Comparison of ENCODE assay signal across 23 mouse cellular contexts in the genomic region with DNA sequence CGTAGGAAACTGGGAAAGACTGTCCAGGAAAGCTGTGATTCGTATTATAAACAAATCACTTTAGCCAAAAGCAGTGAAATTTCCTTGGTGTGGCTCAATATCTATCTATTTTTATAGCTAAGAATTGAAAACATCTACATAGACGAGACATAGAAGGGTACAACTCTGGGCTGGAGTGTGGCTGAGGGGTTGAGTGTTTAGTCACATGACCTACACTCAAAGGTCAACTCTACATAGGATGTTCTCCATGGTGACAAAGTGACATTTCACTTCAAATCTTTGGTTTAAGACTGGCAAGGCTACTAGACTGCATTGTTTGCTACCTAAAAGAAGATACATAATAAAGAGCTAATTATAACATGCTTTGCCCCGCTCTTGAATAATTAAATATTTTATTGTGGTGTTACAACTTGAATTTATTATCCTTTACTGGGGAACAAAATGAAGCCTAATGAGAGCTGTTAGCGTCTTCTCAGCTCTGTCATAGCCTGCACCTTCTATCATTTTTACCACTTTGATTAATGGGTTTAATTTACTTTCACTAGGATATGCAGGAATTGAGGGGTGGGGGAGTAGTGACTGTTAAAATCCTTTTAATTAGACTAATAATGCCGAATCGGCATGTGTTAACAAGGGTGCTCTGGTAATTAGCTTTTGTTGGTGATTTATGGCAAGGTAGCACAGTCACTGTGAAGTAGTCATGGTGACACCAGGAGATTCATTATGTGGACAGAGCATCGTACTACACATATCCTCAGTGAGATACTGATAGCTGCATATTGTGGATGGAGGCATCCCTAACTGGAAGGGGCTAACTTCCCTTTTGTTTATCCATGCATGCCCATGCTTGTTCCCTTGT. TPM values are rescaled to one million over a fixed set of nuclear protein-coding genes. Genes with fewer than 3 reads are reported as not detected.
DNase-seq lines count a peak whose midpoint lies in the region; ATAC-seq and TF ChIP-seq lines count a peak whose summit lies in the region.
"Had no signal": no experiment of that assay in that cellular context is flagged by ENCODE, and none has a peak within 500 bp of the region (broad histone marks: within the 10 kb centered on the region; RNA-seq: fewer than 3 reads in every experiment).

No protein-coding gene starts in this region.

- no peak overlapping the region for H3K4me2 ChIP-seq in forebrain, embryonic 14.5 days (ENCODE audit: low read length)
- no peak overlapping the region for H3K4me2 ChIP-seq in kidney, embryonic 15.5 days
- no peak overlapping the region for H3K4me2 ChIP-seq in neural tube, embryonic 13.5 days
- H3K4me2 ChIP-seq: embryonic facial prominence, embryonic 13.5 days; intestine, embryonic 15.5 days had no signal

- no peaks in the 10 kb centered on the region for H3K27me3 ChIP-seq in forebrain, embryonic 14.5 days (replicated peaks; ENCODE audit: control insufficient read depth, insufficient read depth, low read length)
- H3K27me3 ChIP-seq in forebrain, embryonic 10.5 days (ENCODE audit: poor library complexity, severe bottlenecking) = no peaks in the 10 kb centered on the region
- no peaks in the 10 kb centered on the region for H3K27me3 ChIP-seq in kidney, embryonic 15.5 days
- no peaks in the 10 kb centered on the region for H3K27me3 ChIP-seq in neural tube, embryonic 13.5 days
- H3K27me3 ChIP-seq: CH12.LX; embryonic facial prominence, embryonic 13.5 days; intestine, embryonic 15.5 days had no signal

- H3K4me3 ChIP-seq in forebrain, embryonic 14.5 days (ENCODE audit: low read depth, low read length) = no peak overlapping the region
- H3K4me3 ChIP-seq in forebrain, embryonic 10.5 days = no peak overlapping the region
- no peak overlapping the region for H3K4me3 ChIP-seq in kidney, embryonic 15.5 days (replicated peaks)
- H3K4me3 ChIP-seq in neural tube, embryonic 13.5 days = no peak overlapping the region
- H3K4me3 ChIP-seq: embryonic facial prominence, embryonic 13.5 days; heart, embryonic 10.5 days; intestine, embryonic 15.5 days had no signal

- H3K27ac ChIP-seq in forebrain, embryonic 14.5 days (ENCODE audit: low read depth, low read length) = no peak overlapping the region
- H3K27ac ChIP-seq in forebrain, embryonic 10.5 days = no peak overlapping the region
- H3K27ac ChIP-seq in kidney, embryonic 15.5 days = no peak overlapping the region
- H3K27ac ChIP-seq in neural tube, embryonic 13.5 days (replicated peaks) = peak overlapping the region; percentile 69
- H3K27ac ChIP-seq: embryonic facial prominence, embryonic 13.5 days; heart, embryonic 10.5 days; intestine, embryonic 15.5 days had no signal

- TF ChIP-seq CTCF in brain, embryonic 14.5 days (IDR thresholded peaks at IDR 0.05; ENCODE audit: borderline replicate concordance, extremely low read depth, insufficient read depth, insufficient read length) = no peak

- H3K9ac ChIP-seq in forebrain, embryonic 14.5 days (ENCODE audit: low read length) = no peak overlapping the region
- no peak overlapping the region for H3K9ac ChIP-seq in kidney, embryonic 15.5 days
- no peak overlapping the region for H3K9ac ChIP-seq in neural tube, embryonic 13.5 days
- H3K9ac ChIP-seq: embryonic facial prominence, embryonic 13.5 days; intestine, embryonic 15.5 days had no signal

- DNase-seq in forebrain, embryonic 14.5 days (ENCODE audit: low spot score) = peak; percentile 38
- DNase-seq in forebrain, embryonic 10.5 days (ENCODE audit: extremely low spot score, low spot score) = no peak
- no peak for DNase-seq in kidney, postnatal 14 days
- peak; percentile 62 for DNase-seq in brain, embryonic 14.5 days (ENCODE audit: low read depth)
- DNase-seq in urinary bladder, adult 18-20 months (ENCODE audit: low spot score in 2 of 2) = no peak
- DNase-seq: adrenal gland, postnatal 10 days; cerebellum, adult 18-20 months; cerebellum, adult 9-11 months; cerebellum, postnatal 36 days; gastrocnemius, postnatal 10 days; heart, adult 18-20 months; heart, postnatal 10 days; heart, postnatal 4 days; kidney, adult 18-20 months had no signal

- H3K9me3 ChIP-seq in forebrain, embryonic 14.5 days (replicated peaks; ENCODE audit: control insufficient read depth, low read length) = no peaks in the 10 kb centered on the region
- H3K9me3 ChIP-seq in forebrain, embryonic 10.5 days = no peaks in the 10 kb centered on the region
- no peaks in the 10 kb centered on the region for H3K9me3 ChIP-seq in kidney, embryonic 15.5 days (replicated peaks)
- H3K9me3 ChIP-seq in neural tube, embryonic 13.5 days = no peaks in the 10 kb centered on the region
- H3K9me3 ChIP-seq: embryonic facial prominence, embryonic 13.5 days; heart, embryonic 10.5 days; intestine, embryonic 15.5 days had no signal

- ATAC-seq in forebrain, embryonic 14.5 days = peak; percentile 50
- ATAC-seq in kidney, embryonic 15.5 days (replicated peaks; ENCODE audit: low FRiP score) = 0 out of 2 replicates have a peak, but pooled peaks have one; percentile 54
- ATAC-seq in neural tube, embryonic 13.5 days (ENCODE audit: low read depth) = peak; percentile 94
- no peak for ATAC-seq in activated CD4-positive, CD25-positive, alpha-beta regulatory T cell, adult 4 months
- ATAC-seq: intestine, embryonic 15.5 days had no signal

- H3K36me3 ChIP-seq in forebrain, embryonic 14.5 days (ENCODE audit: control insufficient read depth, insufficient read depth, low read length) = no peaks in the 10 kb centered on the region
- no peaks in the 10 kb centered on the region for H3K36me3 ChIP-seq in forebrain, embryonic 10.5 days (replicated peaks)
- H3K36me3 ChIP-seq in kidney, embryonic 15.5 days = no peaks in the 10 kb centered on the region
- H3K36me3 ChIP-seq in neural tube, embryonic 13.5 days = no peaks in the 10 kb centered on the region
- H3K36me3 ChIP-seq: embryonic facial prominence, embryonic 13.5 days; heart, embryonic 10.5 days; intestine, embryonic 15.5 days had no signal

- no peak for TF ChIP-seq POLR2A in brain, embryonic 14.5 days (IDR thresholded peaks at IDR 0.05; ENCODE audit: borderline replicate concordance, extremely low read depth, insufficient read depth, insufficient read length, poor library complexity, severe bottlenecking)

- 42% methylated on average over 8 of the region's 8 CpGs for WGBS in forebrain, embryonic 14.5 days
- 88% methylated on average over 8 of the region's 8 CpGs for WGBS in forebrain, embryonic 10.5 days
- WGBS in kidney, embryonic 15.5 days = 61% methylated on average over 8 of the region's 8 CpGs
- WGBS in neural tube, embryonic 13.5 days = 48% methylated on average over 8 of the region's 8 CpGs

- no peaks in the 10 kb centered on the region for H3K4me1 ChIP-seq in forebrain, embryonic 14.5 days (ENCODE audit: control insufficient read depth, insufficient read depth, low read length)
- H3K4me1 ChIP-seq in forebrain, embryonic 10.5 days = no peaks in the 10 kb centered on the region
- H3K4me1 ChIP-seq in kidney, embryonic 15.5 days = no peaks in the 10 kb centered on the region
- peaks cover 16% of the 10 kb centered on the region for H3K4me1 ChIP-seq in neural tube, embryonic 13.5 days (replicated peaks)
- H3K4me1 ChIP-seq: embryonic facial prominence, embryonic 13.5 days; heart, embryonic 10.5 days; intestine, embryonic 15.5 days had no signal

RNA-seq across cellular contexts. Expression of a gene that starts 57.7 kb away (rescaled TPM):
- not detected in 2 replicates for polyA plus RNA-seq in forebrain, embryonic 14.5 days (2014; fragmentation: Nextera tagmentation; extraction: Ambion mirVana)
- not detected in 2 replicates for polyA plus RNA-seq in forebrain, embryonic 10.5 days (2016; fragmentation: Nextera tagmentation; extraction: Ambion mirVana)
- not detected in 2 replicates for polyA plus RNA-seq in kidney, embryonic 15.5 days (2015; fragmentation: Nextera tagmentation; extraction: Ambion mirVana)
- polyA plus RNA-seq in brain, embryonic 14.5 days (2012; rRNA removed) = not detected in 2 replicates
- not detected in 2 replicates for polyA plus RNA-seq in neural tube, embryonic 13.5 days (2015; fragmentation: Nextera tagmentation; extraction: Ambion mirVana)
- polyA plus RNA-seq in activated CD4-positive, CD25-positive, alpha-beta regulatory T cell, adult 4 months (2017; shearing (Covaris generic)) = not detected
- polyA plus RNA-seq: embryonic facial prominence, embryonic 13.5 days; frontal cortex, adult 2 months; heart, embryonic 10.5 days; heart, embryonic 14.5 days; intestine, embryonic 15.5 days had no signal

Comparison
In these comparisons a context has a peak if more than half of its experiments do, and no peak if none do; other contexts are left out.
1. DNase-seq: peak in forebrain, embryonic 14.5 days (single experiment) and brain, embryonic 14.5 days (single experiment); none in forebrain, embryonic 10.5 days (single experiment), kidney, postnatal 14 days (single experiment) and urinary bladder, adult 18-20 months (0 of 2).